Mouse (Mus musculus) midbrain, embryonic 14.5 days (tissue): ENCODE data around the gene Pcbp4. TPM values are rescaled to one million over a fixed set of nuclear protein-coding genes. Genes with fewer than 3 reads are reported as not detected.
A peak's percentile ranks its signal among the peaks of the same experiment; 100 is the strongest.

Source experiments
- ATAC-seq: fragments of 200-750 bp; cut with Nextera tagmentation; 2 replicates; pipeline ENCODE4 v1.8.0; 2017; ENCODE audit warnings: moderate number of reproducible peaks, moderate library complexity; ENCODE audit not compliant: low FRiP score, low TSS enrichment
- DNase-seq: peaks from one replicate; pipeline ENCODE4 v3.0.0-alpha.2; 2015
- H3K27ac ChIP-seq: fragments of 300-500 bp; sonication (generic); replicated peaks from 2 replicates; pipeline ENCODE4 v1.5.1; 2014; ENCODE audit warnings: mild to moderate bottlenecking, low read depth, low read length, moderate library complexity
- H3K27me3 ChIP-seq: fragments of 300-500 bp; sonication (generic); 2 replicates; pipeline ENCODE4 v1.6.1; 2014; ENCODE audit warnings: low read length, control low read depth, mixed read lengths; ENCODE audit not compliant: control insufficient read depth, insufficient read depth
- H3K36me3 ChIP-seq: fragments of 300-500 bp; sonication (generic); 2 replicates; pipeline ENCODE4 v1.6.1; 2014; ENCODE audit warnings: low read length, control low read depth; ENCODE audit not compliant: control insufficient read depth, insufficient read depth
- H3K4me1 ChIP-seq: fragments of 300-500 bp; sonication (generic); 2 replicates; pipeline ENCODE4 v1.6.1; 2014; ENCODE audit warnings: mild to moderate bottlenecking, antibody characterized with exemption, low read length, control low read depth; ENCODE audit not compliant: control insufficient read depth, insufficient read depth
- H3K4me2 ChIP-seq: fragments of 300-500 bp; sonication (generic); 2 replicates; pipeline ENCODE4 v1.6.1; 2014; ENCODE audit warnings: mild to moderate bottlenecking, low read length, moderate library complexity
- H3K4me3 ChIP-seq: fragments of 300-500 bp; sonication (generic); replicated peaks from 2 replicates; pipeline ENCODE4 v1.5.1; 2014; ENCODE audit warnings: low read depth, low read length
- H3K9ac ChIP-seq: fragments of 300-500 bp; sonication (generic); replicated peaks from 2 replicates; pipeline ENCODE4 v1.6.1; 2014; ENCODE audit warnings: mild to moderate bottlenecking, low read length, moderate library complexity
- H3K9me3 ChIP-seq: fragments of 300-500 bp; sonication (generic); 2 replicates; pipeline ENCODE4 v1.6.1; 2016; ENCODE audit warnings: low read length, control low read depth, mixed read lengths; ENCODE audit not compliant: control insufficient read depth
- WGBS: fragments of 180-500 bp; shearing (Covaris S2); extraction: QIAGEN DNeasy Blood & Tissue Kit; methylation state at CpG from one replicate; pipeline ENCODE4 v1.1.7; 2014; 5-methylcytosine and 5-hydroxymethylcytosine counted together
- polyA plus RNA-seq: library from polyadenylated mRNA; unstranded; fragments of >200 nt; fragmentation: Nextera tagmentation; extraction: Ambion mirVana; gene quantifications from 2 replicates; pipeline ENCODE4 v1.2.1, GENCODE M21; 2014

The Pcbp4 gene
- polyA plus RNA-seq, 1 experiment from 2014 or later = 219 TPM

DNA sequence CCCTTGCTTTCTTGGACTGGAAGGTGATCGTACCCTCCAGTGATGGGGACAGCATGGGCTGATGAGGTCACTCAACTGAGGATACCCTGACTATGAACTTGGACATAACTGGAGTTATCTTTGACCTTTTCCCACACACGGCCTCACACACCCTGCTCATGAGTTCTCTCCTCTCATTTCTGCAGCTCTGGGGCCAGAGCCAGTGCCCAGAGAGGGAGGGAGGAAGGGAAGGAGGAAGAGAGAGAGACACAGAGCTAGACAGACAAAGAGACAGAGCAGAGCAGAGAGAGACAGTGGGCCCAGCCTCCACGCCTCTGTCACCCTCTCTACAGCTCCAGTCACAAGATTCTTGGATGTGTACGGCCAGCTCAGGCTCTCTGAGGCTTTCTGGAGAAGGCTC, 19.2 kb downstream of the Pcbp4 start:
- Histone ChIP-seq H3K4me1 (0 out of 2 replicates have a peak, but pooled peaks cover 4% of the 10 kb centered on the region), H3K9me3 (no peaks in the 10 kb centered on the region), H3K27ac (no peak overlapping the region), H3K27me3 (no peaks in the 10 kb centered on the region), H3K36me3 (no peaks in the 10 kb centered on the region), H3K4me3 (no peak overlapping the region), H3K4me2 (no peak overlapping the region), H3K9ac (no peak overlapping the region)
- WGBS = 74% methylated on average over 4 of the region's 4 CpGs
- no peak for DNase-seq
- no peak for ATAC-seq

DNA sequence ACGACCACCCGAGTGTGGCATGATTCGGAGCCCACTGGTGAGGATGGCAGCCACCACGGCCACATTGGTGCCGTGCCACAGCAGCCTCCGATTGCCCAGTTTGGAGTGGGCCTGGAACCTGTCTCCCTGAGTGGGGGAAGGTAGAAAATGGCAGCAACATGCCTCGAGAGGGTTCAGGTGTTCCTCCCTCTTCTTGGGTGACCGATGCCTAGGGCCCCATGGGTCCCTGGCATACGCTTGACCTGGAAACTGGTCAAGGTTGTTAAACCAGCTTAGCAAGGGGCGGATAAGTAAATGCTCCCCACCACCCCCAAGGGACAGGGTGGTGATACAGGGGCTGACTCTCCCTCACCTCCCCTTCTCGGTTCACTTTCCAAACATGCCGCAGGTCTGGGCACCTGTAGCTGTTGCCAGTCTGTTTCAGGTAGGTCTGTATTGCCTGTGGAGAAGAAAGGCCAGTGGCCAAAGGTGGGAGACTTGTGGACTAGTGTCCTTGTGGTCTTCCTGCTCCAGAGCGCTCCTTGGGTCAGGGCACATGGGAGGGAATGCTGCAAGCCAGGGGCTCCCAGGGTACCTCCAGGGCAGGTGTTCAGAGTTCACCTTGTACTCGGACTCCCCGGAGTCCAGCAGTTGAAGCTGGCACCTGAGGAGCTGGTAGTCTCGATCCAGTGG, 20.1 kb downstream of the Pcbp4 start:
- 92% methylated on average over 16 of the region's 16 CpGs for WGBS
- ATAC-seq (no peak), DNase-seq (no peak)
- no peak overlapping the region for H3K4me3 ChIP-seq
- H3K9me3 ChIP-seq = no peaks in the 10 kb centered on the region
- peaks cover 12% of the 10 kb centered on the region for H3K4me1 ChIP-seq
- no peak overlapping the region for H3K27ac ChIP-seq
- H3K27me3 ChIP-seq = no peaks in the 10 kb centered on the region
- no peak overlapping the region for H3K4me2 ChIP-seq
- H3K9ac ChIP-seq = no peak overlapping the region
- H3K36me3 ChIP-seq = no peaks in the 10 kb centered on the region

DNA sequence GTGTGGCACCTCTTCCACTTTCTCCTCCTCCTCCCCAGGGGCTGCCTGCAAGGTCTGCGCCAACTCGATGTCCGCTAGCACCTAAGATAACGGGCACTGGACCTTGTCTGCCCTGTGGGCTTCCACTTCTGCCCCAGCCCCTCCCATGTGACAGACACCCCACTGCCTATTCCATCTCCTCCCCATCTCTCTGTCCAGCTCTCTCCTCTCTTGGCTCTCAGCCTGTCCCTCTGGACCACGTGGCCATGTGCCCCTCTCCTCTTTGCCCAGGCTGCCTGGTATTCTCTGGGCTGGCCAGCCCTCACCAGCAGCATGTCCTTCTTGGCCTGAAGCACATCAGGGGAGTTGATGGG, 20.6 kb downstream of the Pcbp4 start:
- Histone ChIP-seq H3K27me3 (no peaks in the 10 kb centered on the region), H3K4me2 (no peak overlapping the region), H3K36me3 (no peaks in the 10 kb centered on the region), H3K9me3 (no peaks in the 10 kb centered on the region), H3K4me1 (peaks cover 12% of the 10 kb centered on the region), H3K27ac (no peak overlapping the region), H3K9ac (0 out of 2 replicates have a peak overlapping the region, but pooled peaks have one; percentile 20), H3K4me3 (no peak overlapping the region)
- DNase-seq (no peak), ATAC-seq (no peak)
- 72% methylated on average over 5 of the region's 5 CpGs for WGBS

DNA sequence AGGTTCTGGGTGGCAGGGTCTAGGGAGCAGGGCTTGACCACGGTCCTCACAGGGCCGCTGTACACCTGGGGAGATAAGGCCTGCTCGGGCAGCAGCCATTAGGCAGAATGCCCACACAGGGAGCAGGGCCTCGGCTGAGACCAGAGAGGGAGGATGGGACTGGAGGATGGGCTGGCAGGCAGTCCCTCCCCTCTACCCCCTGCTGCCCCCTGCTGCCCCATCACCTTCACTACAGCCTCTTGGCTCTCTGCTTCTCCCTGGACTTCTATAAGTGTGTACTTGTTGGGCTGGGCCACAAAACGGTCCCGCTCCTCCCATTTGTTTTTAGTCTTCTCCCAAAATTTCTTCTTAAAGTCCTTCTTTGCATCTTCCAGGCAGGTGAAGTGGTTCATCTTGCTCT, 21.4 kb downstream of the Pcbp4 start:
- no peaks in the 10 kb centered on the region for H3K9me3 ChIP-seq
- peak; percentile 70 for DNase-seq
- H3K36me3 ChIP-seq = no peaks in the 10 kb centered on the region
- peak; percentile 7; the same call in 1 of the 2 replicates for ATAC-seq
- no peak overlapping the region for H3K27ac ChIP-seq
- H3K9ac ChIP-seq = 0 out of 2 replicates have a peak overlapping the region, but pooled peaks have one; percentile 20
- no peaks in the 10 kb centered on the region for H3K27me3 ChIP-seq
- H3K4me3 ChIP-seq = no peak overlapping the region
- H3K4me2 ChIP-seq = no peak overlapping the region
- H3K4me1 ChIP-seq = peaks cover 12% of the 10 kb centered on the region
- WGBS = 3% methylated on average over 6 of the region's 6 CpGs

DNA sequence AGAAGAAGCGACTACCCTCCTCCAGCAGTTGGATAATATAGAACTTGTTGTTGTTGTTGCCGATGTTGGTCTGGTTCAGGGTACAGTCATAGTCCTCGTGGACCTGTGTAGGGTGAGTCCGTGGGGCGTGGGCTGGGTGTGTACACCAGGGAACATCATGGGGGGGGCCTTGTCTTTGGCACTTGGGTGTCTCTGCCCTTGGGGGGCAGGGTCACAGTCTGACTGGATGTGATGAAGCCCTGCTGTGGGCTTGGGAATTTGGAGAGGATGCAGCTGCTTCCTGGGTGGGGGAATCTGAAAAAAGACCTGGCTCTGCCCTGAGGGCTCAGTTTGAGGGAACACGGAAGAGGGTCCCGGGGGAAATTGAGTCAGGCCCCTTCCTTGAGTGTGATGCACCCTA, 22.0 kb downstream of the Pcbp4 start:
- Histone ChIP-seq H3K36me3 (0 out of 2 replicates have a peak, but pooled peaks cover under 1% of the 10 kb centered on the region), H3K27me3 (no peaks in the 10 kb centered on the region), H3K9me3 (no peaks in the 10 kb centered on the region), H3K4me3 (no peak overlapping the region), H3K27ac (no peak overlapping the region), H3K4me1 (peaks cover 12% of the 10 kb centered on the region), H3K9ac (no peak overlapping the region), H3K4me2 (no peak overlapping the region)
- ATAC-seq = no peak
- 63% methylated on average over 7 of the region's 7 CpGs for WGBS
- no peak for DNase-seq

DNA sequence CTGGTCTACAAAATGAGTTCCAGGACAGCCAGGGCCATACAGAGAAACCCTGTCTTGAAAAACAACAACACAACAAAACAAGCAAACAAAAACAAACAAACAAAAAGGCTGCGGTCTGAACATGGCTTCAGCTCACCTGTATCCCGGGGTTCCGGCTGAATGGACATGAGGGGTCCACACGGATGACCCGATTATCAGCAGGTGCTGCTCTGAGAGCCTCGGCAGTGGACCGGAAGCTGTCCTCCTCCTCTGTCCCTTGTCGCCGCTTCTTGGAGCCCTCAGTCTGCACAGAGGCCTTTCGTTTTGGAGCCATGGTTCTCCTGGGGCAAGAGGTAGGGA, 22.5 kb downstream of the Pcbp4 start, which contains the start of gene Rrp9:
Rrp9 (plus strand) TSS at position 301 of the 339 bp plus-strand sequence.
- H3K27me3 ChIP-seq = no peaks in the 10 kb centered on the region
- ATAC-seq (no peak), DNase-seq (no peak)
- no peaks in the 10 kb centered on the region for H3K9me3 ChIP-seq
- H3K27ac ChIP-seq = 0 out of 2 replicates have a peak within 1 kb of the TSS, but pooled peaks have one; percentile 26
- peaks cover 6% of the 10 kb centered on the region; the same call in 1 of the 2 replicates for H3K36me3 ChIP-seq
- no peak within 1 kb of the TSS; the same call in 1 of the 2 replicates for H3K9ac ChIP-seq
- peaks cover 12% of the 10 kb centered on the region for H3K4me1 ChIP-seq
- H3K4me2 ChIP-seq = peak within 1 kb of the TSS; percentile 33; the same call in 1 of the 2 replicates
- H3K4me3 ChIP-seq = peak within 1 kb of the TSS; percentile 66
- WGBS = 87% methylated on average over 10 of the region's 10 CpGs

DNA sequence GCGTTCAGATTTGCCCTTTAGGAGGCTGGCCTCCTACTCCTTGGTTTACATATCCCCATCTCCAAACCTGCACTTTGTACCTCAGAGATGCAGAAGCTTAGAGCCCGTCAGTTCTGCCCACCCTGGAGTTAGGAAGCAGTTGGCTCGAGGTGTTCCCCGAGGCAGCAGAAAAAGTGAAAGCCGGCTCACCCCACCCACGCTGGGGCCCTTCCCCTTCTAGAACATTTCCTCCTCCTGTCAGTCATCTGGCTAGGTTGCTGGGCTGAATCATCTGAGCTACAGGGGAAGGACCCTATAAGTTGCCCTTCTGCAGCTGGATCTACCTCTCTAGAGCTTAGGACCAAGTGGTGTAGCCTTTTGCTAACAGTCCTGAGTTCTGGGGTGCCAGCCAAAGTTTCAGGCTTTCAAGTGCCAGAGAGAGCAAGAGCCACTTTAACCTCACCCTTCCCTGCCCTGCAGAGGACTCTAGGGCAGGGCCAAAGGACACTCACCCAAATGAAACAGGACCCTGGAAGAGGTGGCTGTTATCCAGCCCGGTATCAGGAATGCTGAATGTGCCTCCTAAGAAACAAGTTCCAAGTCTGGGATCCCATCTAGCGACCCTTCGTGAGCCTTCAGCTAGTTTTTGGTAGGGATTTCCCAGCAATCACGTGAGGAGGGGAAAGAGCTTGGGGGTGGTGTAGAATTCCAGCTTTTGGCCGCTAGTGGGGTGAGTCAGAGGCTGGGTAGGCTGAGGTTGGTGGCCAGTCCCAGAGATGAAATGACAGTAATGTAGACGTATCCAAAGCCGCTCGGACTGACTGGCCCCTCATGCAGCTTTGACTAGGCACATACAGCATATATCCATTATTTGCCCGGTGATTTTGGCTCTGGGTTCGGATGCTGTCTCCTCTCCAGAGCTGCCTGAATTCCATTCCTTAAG, 23.2 kb downstream of the Pcbp4 start:
- H3K27me3 ChIP-seq = no peaks in the 10 kb centered on the region
- ATAC-seq = no peak; the same call in 1 of the 2 replicates
- H3K27ac ChIP-seq = 0 out of 2 replicates have a peak overlapping the region, but pooled peaks have one; percentile 26
- peak overlapping the region; percentile 33; the same call in 1 of the 2 replicates for H3K4me2 ChIP-seq
- no peaks in the 10 kb centered on the region for H3K9me3 ChIP-seq
- peak overlapping the region; percentile 66 for H3K4me3 ChIP-seq
- no peak overlapping the region; the same call in 1 of the 2 replicates for H3K9ac ChIP-seq
- DNase-seq = no peak
- peaks cover 12% of the 10 kb centered on the region; the same call in 1 of the 2 replicates for H3K36me3 ChIP-seq
- 39% methylated on average over 16 of the region's 16 CpGs for WGBS
- H3K4me1 ChIP-seq = peaks cover 12% of the 10 kb centered on the region

DNA sequence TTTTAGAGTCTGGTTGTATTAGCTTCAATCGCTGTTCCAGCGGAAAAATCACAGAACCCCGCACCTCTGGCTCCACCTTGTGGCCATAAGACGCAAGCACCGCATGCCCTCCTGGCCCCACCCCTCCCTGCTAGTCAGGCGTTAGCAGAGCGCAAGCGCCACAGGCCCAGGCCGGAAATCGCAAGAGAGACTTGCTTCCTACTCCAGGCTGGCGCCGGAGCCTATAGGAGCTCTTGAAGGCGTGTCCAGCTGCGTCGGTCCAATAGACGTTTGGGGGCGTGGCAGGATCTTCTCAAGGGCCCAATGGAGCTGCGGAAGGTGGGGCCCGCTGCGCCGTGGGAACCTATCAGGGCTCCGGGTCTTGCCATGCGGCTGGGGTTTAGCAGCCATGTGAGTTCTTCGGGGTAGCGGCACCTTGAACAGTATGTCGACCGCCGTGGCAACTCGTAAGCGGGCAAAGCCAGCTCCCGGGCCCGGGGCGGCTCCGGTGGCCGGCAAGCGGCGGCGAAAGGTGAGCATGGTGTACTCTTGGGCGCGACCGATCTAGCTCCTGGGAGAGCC, 23.9 kb downstream of the Pcbp4 start, which contains the start of gene Parp3:
Parp3 (minus strand) TSS at position 26 of the 561 bp plus-strand sequence.
- peak within 1 kb of the TSS; percentile 95 for H3K4me2 ChIP-seq
- H3K27me3 ChIP-seq = no peaks in the 10 kb centered on the region
- peak within 1 kb of the TSS; percentile 66 for H3K4me3 ChIP-seq
- peaks cover 19% of the 10 kb centered on the region; the same call in 1 of the 2 replicates for H3K36me3 ChIP-seq
- under 1% methylated on average over 41 of the region's 41 CpGs for WGBS
- H3K4me1 ChIP-seq = peaks cover 12% of the 10 kb centered on the region
- H3K27ac ChIP-seq = 0 out of 2 replicates have a peak within 1 kb of the TSS, but pooled peaks have one; percentile 26
- no peaks in the 10 kb centered on the region for H3K9me3 ChIP-seq
- peak within 1 kb of the TSS; percentile 62 for H3K9ac ChIP-seq
- DNase-seq (peak; percentile 100), ATAC-seq (peak; percentile 97)
